Mouse (Mus musculus) embryo, embryonic 11 days (tissue): ENCODE results near the gene Rogdi.

Experiments used
- DNase-seq: peaks from one replicate; pipeline ENCODE4 v3.0.0-alpha.2; 2015

The Rogdi gene

GRCm38 (mm10) chr16:4984717-4985116 is 28.6 kb downstream of the Rogdi start:
- DNase-seq, result no peak

- DNase-seq, result peak; percentile 55
Measured at GRCm38 (mm10) chr16:4979755-4980380, 33.5 kb downstream of the Rogdi start.

- no peak for DNase-seq
Measured at GRCm38 (mm10) chr16:4978275-4979051, 34.9 kb downstream of the Rogdi start.

GRCm38 (mm10) chr16:4976180-4976579 is 37.2 kb downstream of the Rogdi start:
- no peak for DNase-seq

GRCm38 (mm10) chr16:4974521-4974920 is 38.8 kb downstream of the Rogdi start:
- DNase-seq, result no peak

GRCm38 (mm10) chr16:4971626-4972025 is 41.7 kb downstream of the Rogdi start:
- DNase-seq, result no peak

- no peak for DNase-seq
Measured at GRCm38 (mm10) chr16:4969055-4969843, 44.1 kb downstream of the Rogdi start.

GRCm38 (mm10) chr16:4968426-4968825 is 44.9 kb downstream of the Rogdi start:
- no peak for DNase-seq

- no peak for DNase-seq
Measured at GRCm38 (mm10) chr16:4965392-4966129, 47.8 kb downstream of the Rogdi start.

- no peak for DNase-seq
Measured at GRCm38 (mm10) chr16:4964731-4965391, 48.5 kb downstream of the Rogdi start.

GRCm38 (mm10) chr16:4963797-4964709 is 49.3 kb downstream of the Rogdi start, which contains the start of gene Anks3:
Gene Anks3 (minus strand): TSS chr16:4964205.
- peak; percentile 95 for DNase-seq

GRCm38 (mm10) chr16:4963346-4963745 is 50.0 kb downstream of the Rogdi start:
- peak; percentile 6 for DNase-seq

GRCm38 (mm10) chr16:4960260-4960659 is 53.1 kb downstream of the Rogdi start:
- DNase-seq, result no peak
